Mouse (Mus musculus): Measurements from ENCODE around the gene Zmynd11.

Zmynd11 gene

GRCm38 (mm10) chr13:9713462-9714134 is 51.5 kb downstream of the Zmynd11 start:
- no peak for DNase-seq (ENCODE audit: low spot score)

GRCm38 (mm10) chr13:9712971-9713370 is 52.2 kb downstream of the Zmynd11 start:
- DNase-seq (ENCODE audit: low spot score) = no peak

DNA sequence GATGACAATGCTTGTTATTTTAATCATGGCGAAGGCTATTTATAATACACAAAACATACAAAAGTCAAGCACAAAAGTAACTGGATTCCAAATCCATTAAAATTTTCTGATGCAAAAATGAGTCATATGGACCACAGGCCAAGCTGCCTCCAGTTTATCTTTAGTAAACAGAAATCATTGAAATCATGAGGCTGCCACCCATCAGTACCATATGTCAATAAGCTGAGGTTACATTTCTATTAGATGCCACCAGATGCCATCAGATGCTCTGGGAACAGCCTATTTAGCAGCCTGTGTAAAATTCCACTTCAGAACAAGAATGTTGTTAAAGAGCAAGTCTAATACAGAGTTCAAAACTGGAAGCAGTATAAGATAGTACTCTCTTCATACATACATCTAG is 52.7 kb downstream of the Zmynd11 start:
- no peak for DNase-seq (ENCODE audit: low spot score)

DNA sequence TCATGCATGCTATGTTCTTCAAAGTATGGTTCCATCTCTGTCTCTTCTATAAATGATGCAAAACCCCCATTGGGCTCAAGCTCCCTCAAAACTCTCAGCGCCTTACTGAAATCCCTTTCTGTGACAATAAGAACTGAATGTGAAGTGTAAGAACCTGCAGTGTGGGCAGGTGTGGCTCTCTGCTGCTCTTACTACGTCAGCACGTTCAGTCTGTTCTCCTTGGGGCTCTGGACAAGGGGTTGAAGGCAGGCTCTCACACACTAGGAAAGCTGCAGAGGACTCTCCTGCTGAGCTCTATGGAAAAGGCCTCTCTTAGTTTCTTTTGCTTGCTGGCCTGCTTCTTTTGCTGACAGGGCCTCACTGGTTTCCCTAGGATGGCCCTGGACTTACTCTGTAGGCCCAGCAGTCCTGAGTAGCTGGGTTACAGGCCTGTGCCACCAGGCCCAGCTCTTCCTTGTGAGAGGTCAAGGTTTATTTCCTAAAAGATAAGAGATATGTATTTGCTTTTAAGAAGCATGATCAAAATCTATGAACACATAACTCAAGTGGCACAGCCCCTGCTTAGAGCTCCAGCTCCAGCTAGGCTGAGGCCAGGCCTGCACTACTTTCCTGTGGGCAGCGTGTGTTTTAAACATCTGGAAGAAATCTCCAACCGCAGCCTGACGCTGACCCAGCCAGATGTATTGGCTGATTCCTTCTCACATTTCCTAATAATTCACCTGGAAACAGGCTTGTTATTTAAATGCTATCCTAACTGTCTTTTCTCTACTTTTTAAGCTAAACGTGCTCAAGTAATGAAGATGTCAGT is 56.5 kb downstream of the Zmynd11 start:
- DNase-seq (ENCODE audit: low spot score) = peak; percentile 45

GRCm38 (mm10) chr13:9706720-9707119 is 58.4 kb downstream of the Zmynd11 start:
- DNase-seq (ENCODE audit: low spot score) = no peak

GRCm38 (mm10) chr13:9702615-9703235 is 62.4 kb downstream of the Zmynd11 start:
- no peak for DNase-seq (ENCODE audit: low spot score)

- DNase-seq (ENCODE audit: low spot score) = no peak
Measured at GRCm38 (mm10) chr13:9697340-9697739, 67.8 kb downstream of the Zmynd11 start.

DNA sequence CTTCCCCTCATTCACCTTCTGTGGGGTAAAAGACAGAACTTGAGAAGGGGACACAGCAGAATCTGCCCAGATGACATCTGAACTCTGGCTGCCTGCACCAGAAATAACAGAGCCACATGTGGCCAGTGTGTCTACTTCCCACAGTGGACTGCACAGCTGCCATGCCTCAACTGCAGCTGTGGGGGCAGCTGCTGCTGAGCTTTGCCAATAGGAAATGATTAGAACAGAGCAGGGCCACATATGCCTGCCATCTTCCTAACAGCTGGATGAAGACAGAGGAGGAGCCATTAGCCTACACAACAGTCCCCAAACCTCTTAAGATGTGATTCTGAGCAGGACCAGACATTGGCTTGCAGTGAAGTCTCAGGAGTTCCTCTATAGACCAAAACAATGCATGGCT is 69.3 kb downstream of the Zmynd11 start:
- DNase-seq (ENCODE audit: low spot score) = peak; percentile 8

GRCm38 (mm10) chr13:9695403-9695802 is 69.7 kb downstream of the Zmynd11 start:
- no peak for DNase-seq (ENCODE audit: low spot score)

DNA sequence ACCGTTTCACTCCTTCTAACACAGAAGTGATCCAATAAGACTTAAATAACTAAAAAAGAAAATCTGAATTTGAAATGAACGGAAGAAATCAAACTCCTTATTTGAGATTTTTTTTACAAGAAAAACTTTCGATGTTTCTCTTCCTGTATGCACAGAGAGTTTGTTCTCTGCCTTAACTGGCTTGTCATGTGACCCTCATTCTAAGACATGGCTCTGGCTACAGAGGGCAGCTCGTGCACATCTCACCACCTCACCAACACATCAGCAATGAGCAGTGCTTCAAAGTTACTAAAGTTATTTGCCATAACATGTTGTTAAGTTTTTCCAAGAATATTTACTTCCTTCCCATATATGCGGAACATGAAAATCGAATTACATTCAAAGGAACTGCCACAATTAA is 70.5 kb downstream of the Zmynd11 start:
- DNase-seq (ENCODE audit: low spot score) = no peak

DNA sequence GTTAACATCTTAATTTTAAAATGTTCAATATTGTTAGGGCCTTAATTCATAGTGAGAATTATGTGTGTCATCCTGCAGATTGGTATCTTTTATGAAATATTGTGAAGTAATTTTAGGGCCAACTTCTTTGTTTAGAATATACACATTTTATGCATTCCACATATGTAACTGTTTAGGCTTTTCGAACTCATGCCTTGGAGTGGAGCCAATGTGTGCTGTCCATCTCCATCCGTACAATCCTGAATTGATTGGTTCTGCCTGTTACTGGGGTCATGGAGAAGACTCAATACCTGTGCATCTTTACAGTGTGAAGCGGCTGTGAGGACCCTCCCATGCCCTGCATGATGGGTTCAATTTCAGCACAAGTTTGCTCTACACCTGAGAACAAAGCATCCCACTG is 72.3 kb downstream of the Zmynd11 start:
- DNase-seq (ENCODE audit: low spot score) = no peak

- DNase-seq (ENCODE audit: low spot score) = no peak
Measured at GRCm38 (mm10) chr13:9689366-9689765, 75.8 kb downstream of the Zmynd11 start.

- no peak for DNase-seq (ENCODE audit: low spot score)
Measured at GRCm38 (mm10) chr13:9686765-9687164, 78.4 kb downstream of the Zmynd11 start.

DNA sequence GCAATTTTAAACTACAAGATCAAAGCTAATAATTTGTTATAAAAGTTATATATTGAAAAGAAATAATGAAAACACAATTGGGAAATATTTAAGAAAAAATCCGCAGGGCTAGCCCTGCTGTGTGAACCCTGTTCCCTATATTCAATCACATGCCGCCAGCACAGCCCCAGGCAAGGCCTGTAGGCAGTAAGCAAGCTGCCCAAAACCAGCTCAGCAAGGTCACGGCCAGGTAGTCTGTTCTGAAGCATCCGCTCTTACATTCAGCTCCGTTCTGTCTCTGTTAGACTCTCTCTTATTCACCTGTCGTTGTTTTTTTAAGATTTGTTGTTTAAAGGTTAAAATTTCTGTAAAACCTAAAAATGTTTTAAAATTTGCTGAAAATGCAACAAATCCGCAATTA is 78.9 kb downstream of the Zmynd11 start:
- DNase-seq (ENCODE audit: low spot score) = no peak

DNA sequence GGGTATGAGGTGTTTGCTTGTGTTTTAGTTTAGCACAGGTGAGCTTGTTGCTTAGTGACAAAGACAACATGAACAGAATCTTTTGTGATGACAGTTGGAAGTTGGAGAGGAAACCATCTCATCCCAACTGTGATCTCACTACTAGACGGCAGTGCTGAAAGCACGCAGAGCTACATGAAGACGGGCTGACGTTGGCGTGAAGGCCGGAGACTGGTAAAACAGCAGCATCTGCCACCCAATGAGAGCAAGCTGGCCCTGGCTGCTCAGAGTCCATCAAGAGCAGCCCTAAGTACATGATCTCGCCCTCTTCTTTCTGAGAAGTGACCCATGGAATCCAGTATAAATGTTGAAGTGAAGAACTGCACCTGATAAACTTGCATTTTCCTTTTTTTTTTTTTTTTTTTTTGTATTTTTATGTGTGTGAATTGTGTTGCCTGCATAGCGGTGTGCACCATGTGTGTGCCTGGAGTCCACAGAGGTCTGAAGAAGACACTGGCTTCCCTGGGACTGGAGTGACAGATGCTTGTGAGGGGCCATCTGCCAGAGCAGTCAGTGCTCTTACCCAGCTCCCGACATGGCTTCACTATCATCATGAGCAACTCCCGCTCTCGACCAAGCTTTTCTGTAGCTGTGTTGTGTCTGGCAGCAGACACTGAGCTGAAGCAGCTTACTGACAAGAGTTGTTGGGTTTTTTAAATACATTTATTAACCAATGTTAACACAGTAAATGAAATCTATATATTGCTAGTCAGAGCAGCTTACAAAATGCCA is 80.8 kb downstream of the Zmynd11 start:
- DNase-seq (ENCODE audit: low spot score) = no peak

DNA sequence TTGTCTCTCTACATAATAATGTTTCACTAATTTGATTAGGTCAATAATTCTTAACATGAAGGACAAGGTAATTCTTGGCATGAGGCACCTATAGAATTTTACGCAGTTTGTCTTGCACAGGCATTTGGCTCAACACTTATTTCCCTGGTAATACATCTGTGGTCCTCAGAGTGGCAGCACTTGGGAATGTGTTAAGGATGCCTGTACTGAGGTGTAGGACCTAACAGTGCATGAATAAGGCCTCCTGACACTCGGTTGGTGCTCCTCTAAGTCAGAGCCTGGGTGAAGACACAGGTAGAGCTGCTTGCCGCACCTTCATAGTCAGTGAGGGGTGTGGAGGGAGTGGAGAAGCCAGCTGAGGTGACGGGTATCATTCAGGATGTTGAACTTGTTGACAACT is 81.8 kb downstream of the Zmynd11 start:
- no peak for DNase-seq (ENCODE audit: low spot score)

DNA sequence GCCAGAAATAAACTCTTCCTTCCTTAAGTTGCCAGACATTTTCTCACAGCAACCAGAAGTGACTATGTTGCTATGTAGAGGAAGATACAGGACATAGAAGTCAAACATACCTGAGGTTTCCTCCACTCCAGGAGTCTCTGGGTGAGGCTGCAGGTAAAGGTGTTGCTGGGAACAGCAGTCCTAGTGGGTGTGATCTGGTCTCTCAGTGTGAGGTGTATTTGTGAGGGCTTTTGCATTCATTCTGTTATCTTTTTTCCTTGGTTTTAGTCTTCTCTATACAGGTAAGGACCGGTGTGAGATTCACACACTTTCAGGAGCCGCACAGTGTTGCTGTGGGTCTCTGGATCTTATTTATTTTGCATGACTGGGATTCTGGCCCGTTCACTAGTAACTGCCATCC is 83.6 kb downstream of the Zmynd11 start:
- DNase-seq (ENCODE audit: low spot score) = no peak

DNA sequence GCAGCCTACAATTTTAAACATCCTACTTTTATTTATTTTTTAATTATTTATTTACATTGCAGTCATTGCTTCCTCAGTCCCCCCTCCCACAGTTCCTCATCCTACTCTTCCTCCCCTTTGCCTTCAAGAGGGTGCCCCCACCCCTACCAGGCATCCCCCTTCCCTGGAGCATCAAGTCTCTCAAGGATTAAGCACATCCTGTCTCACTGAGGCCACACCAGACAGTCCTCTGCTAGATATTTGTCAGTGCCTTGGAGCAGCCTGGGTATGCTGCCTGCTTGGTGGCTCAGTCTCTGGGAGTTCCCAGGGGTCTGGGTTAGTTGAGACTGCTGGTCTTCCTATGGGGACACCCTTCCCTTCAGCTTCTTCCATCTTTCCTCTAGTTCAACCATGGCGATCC is 91.0 kb downstream of the Zmynd11 start:
- DNase-seq (ENCODE audit: low spot score) = no peak

- DNase-seq (ENCODE audit: low spot score) = no peak
Measured at GRCm38 (mm10) chr13:9669246-9669645, 95.9 kb downstream of the Zmynd11 start.

- DNase-seq (ENCODE audit: low spot score) = no peak
Measured at GRCm38 (mm10) chr13:9667954-9668496, 97.1 kb downstream of the Zmynd11 start.

- DNase-seq (ENCODE audit: low spot score) = no peak
Measured at GRCm38 (mm10) chr13:9663593-9663992, 101.5 kb downstream of the Zmynd11 start.

- DNase-seq (ENCODE audit: low spot score) = no peak
Measured at GRCm38 (mm10) chr13:9660711-9661110, 104.4 kb downstream of the Zmynd11 start.
